Mouse (Mus musculus) myocyte (in vitro differentiated cells): ENCODE measurements around the gene Chrnd. TPM values are rescaled to one million over a fixed set of nuclear protein-coding genes. Genes with fewer than 3 reads are reported as not detected.

ENCODE experiments used
- H3K27me3 ChIP-seq: one replicate; pipeline ENCODE4 v1.6.1; 2011; ENCODE audit not compliant: control insufficient read depth, insufficient read depth, insufficient read length
- H3K36me3 ChIP-seq: one replicate; pipeline ENCODE4 v1.6.1; 2011; ENCODE audit not compliant: control insufficient read depth, insufficient read depth
- H3K4me2 ChIP-seq: one replicate; pipeline ENCODE4 v1.6.1; 2011; ENCODE audit warnings: low read depth, control low read depth
- H3K4me3 ChIP-seq: one replicate; pipeline ENCODE4 v1.5.1; 2011; ENCODE audit warnings: mild to moderate bottlenecking, control low read depth, moderate library complexity
- H3K79me2 ChIP-seq: one replicate; pipeline ENCODE4 v1.6.1; 2011; ENCODE audit not compliant: control insufficient read depth, insufficient read depth
- H3ac ChIP-seq: one replicate; pipeline ENCODE4 v1.6.1; 2011; ENCODE audit not compliant: control insufficient read depth, insufficient read length
- CEBPB ChIP-seq: IDR thresholded peaks from 2 replicates; pipeline ENCODE4 v1.6.1; 2011; ENCODE audit warnings: mild to moderate bottlenecking, moderate library complexity; ENCODE audit not compliant: poor library complexity, insufficient read depth, severe bottlenecking
- E2F4 ChIP-seq: IDR thresholded peaks from one replicate; pipeline ENCODE4 v1.6.1; 2011; ENCODE audit warnings: mild to moderate bottlenecking, control low read depth, moderate library complexity; ENCODE audit not compliant: insufficient read depth
- MAX ChIP-seq: IDR thresholded peaks from one replicate; pipeline ENCODE4 v1.6.1; 2011; ENCODE audit warnings: low read depth, mild to moderate bottlenecking, control low read depth
- MYOD1 ChIP-seq, 3 experiments: IDR thresholded peaks; one replicate each; pipeline ENCODE4 v1.6.1; 2011; ENCODE audit warnings: control low read depth in 2 of 3, low read depth in 2 of 3, mild to moderate bottlenecking in 2 of 3, moderate library complexity in 1 of 3; ENCODE audit not compliant: insufficient read length in 2 of 3, control insufficient read depth in 1 of 3
- MYOG ChIP-seq, 3 experiments: IDR thresholded peaks; one replicate each; pipeline ENCODE4 v1.6.1; 2011; ENCODE audit warnings: control low read depth in 2 of 3, low read depth in 2 of 3, mild to moderate bottlenecking in 2 of 3; ENCODE audit not compliant: insufficient read length in 2 of 3, control insufficient read depth in 1 of 3, insufficient read depth in 1 of 3
- POLR2A ChIP-seq: IDR thresholded peaks from one replicate; pipeline ENCODE4 v1.6.1; 2011; ENCODE audit warnings: low read depth, mild to moderate bottlenecking, control low read depth, moderate library complexity; ENCODE audit not compliant: insufficient read length
- POLR2AphosphoS2 ChIP-seq: IDR thresholded peaks from one replicate; pipeline ENCODE4 v1.6.1; 2011; ENCODE audit warnings: low read depth, control low read depth; ENCODE audit not compliant: insufficient read length
- REST ChIP-seq: IDR thresholded peaks from one replicate; pipeline ENCODE4 v1.6.1; 2011; ENCODE audit warnings: mild to moderate bottlenecking, control low read depth, moderate library complexity; ENCODE audit not compliant: insufficient read depth, insufficient read length
- SRF ChIP-seq: IDR thresholded peaks from one replicate; pipeline ENCODE4 v1.6.1; 2011; ENCODE audit warnings: low read depth; ENCODE audit not compliant: control insufficient read depth, insufficient read length
- TCF12 ChIP-seq: IDR thresholded peaks from one replicate; pipeline ENCODE4 v1.6.1; 2011; ENCODE audit warnings: mild to moderate bottlenecking, control low read depth; ENCODE audit not compliant: poor library complexity, insufficient read depth, severe bottlenecking
- TCF3 ChIP-seq: IDR thresholded peaks from one replicate; pipeline ENCODE4 v1.6.1; 2011; ENCODE audit warnings: low read depth, control low read depth; ENCODE audit not compliant: insufficient read length
- USF1 ChIP-seq: IDR thresholded peaks from one replicate; pipeline ENCODE4 v1.6.1; 2011; ENCODE audit warnings: low read depth, mild to moderate bottlenecking, control low read depth, moderate library complexity
- polyA plus RNA-seq: library from polyadenylated mRNA; unstranded; fragments of >200 nt; fragmentation: generic; extraction: Trizol; gene quantifications from one replicate; pipeline ENCODE4 v1.2.1, GENCODE M21; 2012; ENCODE audit warnings: missing spikeins

Gene Chrnd
- polyA plus RNA-seq, 1 experiment = 208 TPM

GRCm38 (mm10) chr1:87239056-87239455, 48.6 kb downstream of the Chrnd start:
- Histone ChIP-seq H3K4me2 (no peak overlapping the region), H3K27me3 (no peaks in the 10 kb centered on the region), H3ac (no peak overlapping the region), H3K79me2 (no peaks in the 10 kb centered on the region), H3K4me3 (no peak overlapping the region), H3K36me3 (peaks cover 16% of the 10 kb centered on the region)
- TF ChIP-seq MYOD1 (IDR thresholded peaks at IDR 0.05; ENCODE audit: control insufficient read depth in 1 of 3, insufficient read length in 2 of 3, low read depth in 2 of 3) (no peak), SRF (no peak), MAX (no peak), POLR2A (no peak), MYOG (IDR thresholded peaks at IDR 0.05; ENCODE audit: control insufficient read depth in 1 of 3, insufficient read depth in 1 of 3, insufficient read length in 2 of 3, low read depth in 2 of 3) (no peak), POLR2AphosphoS2 (no peak), USF1 (no peak), REST (no peak), TCF12 (no peak), CEBPB (no peak), E2F4 (no peak), TCF3 (no peak)

GRCm38 (mm10) chr1:87243021-87243420, 52.6 kb downstream of the Chrnd start:
- H3K36me3 ChIP-seq = no peaks in the 10 kb centered on the region
- H3K27me3 ChIP-seq = no peaks in the 10 kb centered on the region
- no peaks in the 10 kb centered on the region for H3K79me2 ChIP-seq
- no peak overlapping the region for H3ac ChIP-seq
- no peak for TF ChIP-seq CEBPB
- TF ChIP-seq TCF3 = no peak
- no peak for TF ChIP-seq E2F4
- TF ChIP-seq POLR2AphosphoS2 = peak; percentile 56
- H3K4me3 ChIP-seq = no peak overlapping the region
- H3K4me2 ChIP-seq = no peak overlapping the region

GRCm38 (mm10) chr1:87245430-87245829, 55.0 kb downstream of the Chrnd start:
- H3K36me3 ChIP-seq = no peaks in the 10 kb centered on the region
- H3K79me2 ChIP-seq = no peaks in the 10 kb centered on the region
- no peak overlapping the region for H3K4me3 ChIP-seq
- no peaks in the 10 kb centered on the region for H3K27me3 ChIP-seq
- TF ChIP-seq POLR2AphosphoS2 = no peak
- TF ChIP-seq MYOD1 (IDR thresholded peaks at IDR 0.05; ENCODE audit: control insufficient read depth in 1 of 3, insufficient read length in 2 of 3, low read depth in 2 of 3) = no peak
- no peak for TF ChIP-seq MAX
- TF ChIP-seq MYOG (IDR thresholded peaks at IDR 0.05; ENCODE audit: control insufficient read depth in 1 of 3, insufficient read depth in 1 of 3, insufficient read length in 2 of 3, low read depth in 2 of 3) = no peak
- no peak for TF ChIP-seq TCF12
- no peak for TF ChIP-seq E2F4
- no peak for TF ChIP-seq SRF
- TF ChIP-seq CEBPB = no peak
- TF ChIP-seq USF1 = no peak
- TF ChIP-seq POLR2A = no peak
- no peak for TF ChIP-seq TCF3
- no peak for TF ChIP-seq REST
- no peak overlapping the region for H3ac ChIP-seq
- H3K4me2 ChIP-seq = no peak overlapping the region

- no peaks in the 10 kb centered on the region for H3K79me2 ChIP-seq
- no peaks in the 10 kb centered on the region for H3K36me3 ChIP-seq
- no peaks in the 10 kb centered on the region for H3K27me3 ChIP-seq
- H3K4me3 ChIP-seq = no peak overlapping the region
- no peak for TF ChIP-seq POLR2A
- no peak for TF ChIP-seq MYOD1 (IDR thresholded peaks at IDR 0.05; ENCODE audit: control insufficient read depth in 1 of 3, insufficient read length in 2 of 3, low read depth in 2 of 3)
- TF ChIP-seq POLR2AphosphoS2 = no peak
- TF ChIP-seq REST = no peak
- H3ac ChIP-seq = no peak overlapping the region
- no peak overlapping the region for H3K4me2 ChIP-seq
Measured at GRCm38 (mm10) chr1:87245929-87246815, 55.8 kb downstream of the Chrnd start.

Other genes starting within 250 kb of the Chrnd start
- gene Alppl2, start 100.7 kb upstream of the Chrnd start, polyA plus RNA-seq = not detected
- 0.32 TPM for gene Alpi, start 89.0 kb upstream of the Chrnd start, polyA plus RNA-seq
- gene Akp3, start 65.6 kb upstream of the Chrnd start, polyA plus RNA-seq = 0.08 TPM
- 0.06 TPM for gene Ecel1, start 34.1 kb upstream of the Chrnd start, polyA plus RNA-seq
- gene Prss56, start 7.3 kb upstream of the Chrnd start, polyA plus RNA-seq = 0.16 TPM
- 376 TPM for gene Chrng, start 14.1 kb downstream of the Chrnd start, polyA plus RNA-seq
- gene Eif4e2, start 23.3 kb downstream of the Chrnd start, polyA plus RNA-seq = 221 TPM
- gene Efhd1, start 73.8 kb downstream of the Chrnd start, polyA plus RNA-seq = 2.1 TPM
- gene Gigyf2, start 136.4 kb downstream of the Chrnd start, polyA plus RNA-seq = 19.0 TPM
- 0.12 TPM for gene Kcnj13, start 204.1 kb downstream of the Chrnd start, polyA plus RNA-seq